Comparison of ENCODE assay signal across 27 mouse cellular contexts in the genomic region with DNA sequence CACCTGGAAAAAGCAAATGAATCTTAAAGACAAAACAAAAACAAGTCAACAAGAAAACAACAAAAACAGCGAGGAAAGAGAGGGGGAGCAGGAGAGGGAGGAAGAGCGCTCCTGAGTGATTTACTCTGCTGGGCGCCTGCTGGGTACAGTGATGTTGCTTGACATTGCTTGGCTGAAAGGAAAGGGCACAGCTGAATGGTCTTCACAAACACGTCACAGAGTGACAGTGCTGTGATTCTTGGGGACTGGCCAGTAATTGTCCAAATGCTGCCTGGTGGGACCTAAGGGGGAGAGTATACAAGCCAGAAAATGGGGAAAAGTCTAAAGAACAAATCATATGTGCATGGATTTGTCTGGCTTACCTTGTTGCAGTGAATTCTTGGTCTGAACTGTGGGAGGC. TPM values are rescaled to one million over a fixed set of nuclear protein-coding genes. Genes with fewer than 3 reads are reported as not detected.
"Had no signal": no experiment of that assay in that cellular context is flagged by ENCODE, and none has a peak within 500 bp of the region (broad histone marks: within the 10 kb centered on the region; RNA-seq: fewer than 3 reads in every experiment).

No protein-coding gene starts in this region.

- H3K9ac ChIP-seq: liver, embryonic 13.5 days had no signal

- H3K27ac ChIP-seq: kidney, postnatal 0 days; layer of hippocampus, adult 2 months; left cerebral cortex, adult 2 months; liver, embryonic 13.5 days had no signal

- H3K9me3 ChIP-seq: liver, embryonic 13.5 days had no signal

- H3K4me2 ChIP-seq: liver, embryonic 13.5 days; midbrain, embryonic 11.5 days had no signal

- H3K27me3 ChIP-seq: liver, embryonic 13.5 days had no signal

- DNase-seq: kidney, adult 2 months; kidney, postnatal 25 days; layer of hippocampus, adult 9-11 months; liver, embryonic 13.5 days; midbrain, embryonic 14.5 days; thymus, adult 18-20 months; thymus, postnatal 14 days; thymus, postnatal 4 days had no signal

- ATAC-seq: intestine, postnatal 0 days had no signal

- H3K4me3 ChIP-seq: layer of hippocampus, adult 2 months; left cerebral cortex, adult 2 months; liver, embryonic 13.5 days had no signal

RNA-seq across cellular contexts. Expression of a gene that starts 19.8 kb away (rescaled TPM):
- total RNA-seq: liver, adult 2 months; megakaryocyte-erythroid progenitor cell, adult 5-6 weeks had no signal
- polyA plus RNA-seq: intestine, embryonic 14.5 days; intestine, postnatal 0 days; kidney, adult 2 months; kidney, embryonic 14.5 days; kidney, postnatal 0 days; large intestine, adult 2 months; limb, embryonic 11.5 days; liver, adult 2 months; liver, embryonic 13.5 days; liver, embryonic 16.5 days; midbrain, embryonic 11.5 days; midbrain, embryonic 14.5 days; neural tube, embryonic 11.5 days; small intestine, adult 2 months; spleen, adult 2 months; stomach, embryonic 16.5 days; testis, adult 2 months had no signal

RNA-seq across cellular contexts. Expression of a gene that starts 26.2 kb away (rescaled TPM):
- total RNA-seq: layer of hippocampus, adult 2 months; layer of hippocampus, postnatal 25 days; liver, adult 2 months; megakaryocyte-erythroid progenitor cell, adult 5-6 weeks had no signal
- polyA plus RNA-seq: intestine, embryonic 14.5 days; intestine, postnatal 0 days; kidney, adult 2 months; kidney, embryonic 14.5 days; large intestine, adult 2 months; limb, embryonic 11.5 days; liver, adult 2 months; liver, embryonic 13.5 days; liver, embryonic 16.5 days; midbrain, embryonic 11.5 days; neural tube, embryonic 14.5 days; small intestine, adult 2 months; stomach, embryonic 16.5 days; testis, adult 2 months had no signal
